Mouse (Mus musculus) ovary, adult 18-20 months (tissue): ENCODE results near the gene Zfp202.
A peak's percentile ranks its signal among the peaks of the same experiment; 100 is the strongest.
"Not testable (repeated sequence)": the region's sequence is repeated elsewhere in the genome, so short reads cannot be mapped to it uniquely, and the experiment has no call there.

ENCODE experiments used
- DNase-seq: peaks from one replicate; pipeline ENCODE4 v3.0.0; 2022; ENCODE audit warnings: low spot score, mixed read lengths

Gene Zfp202

GRCm38 (mm10) chr9:40192098-40193038 is at the start of gene Zfp202:
Gene Zfp202, plus strand, starts transcription at chr9:40192316.
- peak; percentile 83 for DNase-seq

- no peak for DNase-seq
These were observed 36.9 kb upstream of the Zfp202 start for GRCm38 (mm10) chr9:40155118-40155644.

- no peak for DNase-seq
These were observed 25.7 kb upstream of the Zfp202 start for GRCm38 (mm10) chr9:40166446-40166845.

- no peak for DNase-seq
These were observed 15.1 kb upstream of the Zfp202 start for GRCm38 (mm10) chr9:40177017-40177416.

GRCm38 (mm10) chr9:40180620-40181019 is 11.5 kb upstream of the Zfp202 start, which contains the start of gene Olfr986:
Gene Olfr986, plus strand, starts transcription at chr9:40180920.
- no peak for DNase-seq

DNA sequence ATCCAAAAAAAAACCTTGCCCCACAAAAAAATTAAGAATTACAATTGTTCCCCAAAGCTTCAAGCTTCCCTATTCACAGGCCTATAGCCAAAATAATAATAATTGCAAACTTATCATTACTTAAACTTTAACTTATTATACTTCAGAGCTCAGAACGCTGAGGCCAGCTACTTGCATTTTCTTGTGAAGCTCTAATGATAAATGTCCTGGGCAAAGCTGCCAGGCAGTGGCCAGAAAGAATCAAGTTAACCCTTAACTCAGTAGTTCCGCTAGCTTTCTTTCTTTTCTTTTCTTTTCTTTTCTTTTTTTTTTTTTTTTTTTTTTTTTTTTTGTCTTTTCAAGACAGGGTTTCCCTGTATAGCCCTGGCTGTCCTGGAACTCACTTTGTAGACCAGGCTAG is 7.0 kb upstream of the Zfp202 start:
- not testable (repeated sequence) for DNase-seq

DNA sequence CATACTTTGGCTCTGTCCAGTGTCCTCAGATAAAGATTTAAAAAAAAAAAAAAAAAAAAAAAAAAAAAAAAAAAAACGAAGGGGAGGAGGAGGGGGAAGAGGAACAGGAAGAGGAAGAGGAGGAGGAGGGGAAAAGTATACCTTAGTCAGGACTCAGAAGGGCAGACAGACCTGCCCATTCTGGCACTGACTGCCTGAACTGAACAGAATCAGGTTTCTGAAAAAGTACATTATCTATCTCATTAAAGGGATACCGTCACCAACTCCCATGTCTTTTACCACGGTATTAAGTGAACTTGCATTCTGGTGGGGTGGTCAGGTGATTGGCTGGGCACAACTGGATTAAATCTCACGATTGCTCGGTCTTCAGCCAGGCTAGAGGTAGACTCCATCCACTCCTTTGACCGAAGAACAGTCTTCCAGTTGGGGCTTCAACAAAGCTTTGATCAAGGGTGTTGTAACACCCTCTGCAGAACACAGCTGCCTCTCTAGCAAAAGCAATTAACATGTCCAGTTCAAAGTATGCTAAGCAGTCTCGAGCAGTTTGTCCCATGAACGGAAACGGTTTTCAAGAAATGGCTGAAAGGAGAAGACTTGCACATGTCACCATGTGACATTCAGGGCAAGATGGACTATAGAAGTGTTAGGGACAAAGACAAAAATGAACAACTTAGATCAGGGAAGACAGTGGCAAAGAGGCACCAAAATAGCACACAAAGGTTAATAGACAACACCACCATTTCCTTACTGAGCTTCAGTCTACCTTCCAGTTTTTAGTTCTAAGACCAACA is 835 bp upstream of the Zfp202 start:
- DNase-seq = no peak

GRCm38 (mm10) chr9:40195981-40196380 is 3.9 kb downstream of the Zfp202 start:
- no peak for DNase-seq

DNA sequence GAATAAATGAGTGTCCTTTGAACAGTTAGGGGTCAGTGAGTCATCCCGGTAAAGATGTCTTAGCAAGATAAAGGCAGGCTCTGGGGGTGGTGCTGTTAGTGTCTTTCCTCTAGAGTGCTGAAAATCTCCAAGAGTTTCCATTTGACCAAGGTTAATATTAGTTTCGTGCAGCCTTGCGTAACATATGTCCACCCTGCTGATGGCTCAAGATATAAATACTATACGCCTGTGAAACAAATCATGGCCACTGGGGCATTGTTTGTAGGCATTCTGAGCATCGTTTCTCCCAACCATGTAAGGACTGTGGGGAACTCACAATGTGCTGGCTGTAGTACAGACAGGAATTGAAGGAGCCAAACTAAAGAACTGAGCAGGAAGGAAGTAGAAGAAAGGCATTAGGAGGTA is 14.4 kb downstream of the Zfp202 start:
- no peak for DNase-seq

- DNase-seq = no peak
These were observed 18.6 kb downstream of the Zfp202 start for GRCm38 (mm10) chr9:40210744-40211143.

GRCm38 (mm10) chr9:40214058-40214457 is 21.9 kb downstream of the Zfp202 start:
- DNase-seq = no peak

GRCm38 (mm10) chr9:40216651-40217050 is 24.5 kb downstream of the Zfp202 start:
- DNase-seq = no peak

DNA sequence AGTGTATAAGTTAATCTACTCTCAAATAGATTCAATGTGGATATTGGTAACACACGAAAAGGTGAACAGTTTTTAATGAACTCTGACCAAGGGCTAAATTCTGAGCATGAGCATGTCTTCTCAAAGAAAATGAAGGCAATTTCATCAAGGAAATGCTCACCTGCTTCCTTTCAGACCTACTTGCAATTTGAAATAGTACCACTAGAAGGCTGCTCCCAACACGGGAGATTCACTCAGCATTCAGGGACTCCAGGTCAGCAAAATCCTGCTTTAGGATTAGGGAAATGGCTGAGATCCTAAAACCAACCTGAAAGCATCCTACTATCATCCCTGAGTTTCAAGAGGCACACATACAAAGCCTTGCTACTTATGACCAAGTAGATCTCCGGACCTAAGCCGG is 32.2 kb downstream of the Zfp202 start:
- DNase-seq = no peak

- no peak for DNase-seq
These were observed 36.0 kb downstream of the Zfp202 start for GRCm38 (mm10) chr9:40227874-40228789.

- DNase-seq = no peak
These were observed 36.8 kb downstream of the Zfp202 start for GRCm38 (mm10) chr9:40228804-40229331.

DNA sequence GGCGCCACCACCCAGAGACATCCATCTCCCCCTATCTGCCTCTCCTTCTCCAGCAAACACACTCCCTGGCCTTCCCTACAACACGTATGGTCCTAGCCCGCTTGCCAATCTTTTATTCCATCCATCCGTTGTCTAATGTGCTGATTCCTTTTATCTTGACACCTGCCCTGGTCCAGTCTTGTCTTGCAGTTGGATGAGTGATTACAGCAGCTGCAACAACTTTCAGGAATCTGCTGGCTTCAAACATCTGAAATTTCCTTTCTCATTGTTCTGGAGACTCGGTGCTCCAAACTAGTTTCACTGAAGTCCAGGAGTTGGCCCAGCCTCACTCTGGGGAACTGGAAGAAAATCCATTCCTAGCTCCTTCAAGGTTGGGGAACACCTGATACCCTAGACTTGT is 37.4 kb downstream of the Zfp202 start:
- DNase-seq = no peak

DNA sequence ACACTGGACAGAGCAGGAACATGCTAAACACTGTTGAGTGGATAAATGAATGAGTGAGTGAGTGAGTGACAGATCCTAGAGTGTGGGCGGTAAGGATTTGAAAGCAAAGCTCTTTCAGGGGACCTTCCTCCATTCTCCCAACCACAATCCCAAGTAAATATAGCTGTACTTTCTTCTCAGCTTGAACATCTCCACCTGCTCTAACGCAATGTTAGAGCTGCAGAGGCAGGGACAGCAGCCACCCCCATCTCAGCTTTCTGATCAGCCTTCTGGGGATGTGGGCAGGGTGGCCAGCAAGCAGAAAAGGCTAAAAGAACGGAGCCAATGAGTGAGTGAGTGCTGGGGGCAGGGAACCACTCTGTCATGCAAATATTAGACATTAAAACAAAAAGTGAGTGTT is 38.9 kb downstream of the Zfp202 start:
- DNase-seq = no peak

DNA sequence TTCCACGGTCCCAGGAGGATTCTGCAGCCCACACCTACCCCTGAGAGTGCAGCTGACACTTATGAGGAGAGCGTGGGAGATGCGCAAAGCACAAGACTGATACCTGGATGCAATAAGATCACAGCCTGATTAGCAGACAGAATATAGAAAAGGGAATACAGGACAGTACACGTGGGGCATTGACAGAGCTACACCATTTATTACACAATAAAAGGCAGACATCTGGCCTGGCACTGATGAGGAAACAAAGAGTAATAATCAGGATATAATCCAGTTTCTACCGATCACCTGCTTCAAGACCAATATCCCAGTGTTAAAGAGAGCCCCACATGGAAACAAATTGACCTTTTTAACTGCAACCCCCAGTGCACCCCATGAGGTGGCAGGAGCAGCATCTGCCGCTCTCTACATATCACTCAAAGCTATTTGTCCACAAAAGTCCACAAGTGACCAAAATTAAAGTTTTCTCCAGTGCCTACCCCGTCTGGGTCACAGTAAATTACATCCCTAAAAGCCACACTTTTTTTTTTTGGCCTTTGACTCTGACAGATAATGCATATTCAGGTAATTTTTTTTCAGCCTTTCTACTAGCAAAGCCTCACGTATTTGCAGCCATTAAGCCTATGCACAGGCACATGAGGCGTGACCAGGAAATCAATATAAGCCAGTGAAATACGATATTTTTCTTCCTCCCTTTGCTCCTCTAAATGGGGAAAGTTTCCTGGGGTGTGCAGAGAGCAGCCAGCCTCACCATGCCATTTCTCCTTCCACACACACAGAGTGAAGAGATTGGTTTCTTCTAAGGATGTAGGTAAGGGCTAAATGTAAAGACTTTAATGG is 42.3 kb downstream of the Zfp202 start:
- DNase-seq = no peak

DNA sequence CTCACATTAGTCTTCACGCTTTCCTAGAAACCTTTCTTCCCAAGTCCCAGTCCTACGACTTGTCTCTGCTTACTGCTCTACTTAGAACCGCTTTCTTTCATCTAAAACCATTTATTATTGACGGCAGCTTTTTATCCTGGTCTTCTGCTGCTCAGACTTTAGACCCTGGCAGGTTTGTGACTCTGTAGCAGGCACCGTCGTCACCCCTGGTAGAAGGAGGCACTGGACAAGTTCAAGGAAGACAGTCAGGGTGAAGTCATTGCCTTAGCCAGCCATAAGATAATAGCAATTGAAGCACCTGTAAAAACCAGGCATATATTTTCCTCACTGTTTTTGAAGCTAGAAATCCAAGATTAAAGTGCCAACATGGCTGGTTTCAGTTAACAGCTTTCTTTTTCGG is 43.1 kb downstream of the Zfp202 start:
- no peak for DNase-seq

- DNase-seq = no peak
These were observed 47.6 kb downstream of the Zfp202 start for GRCm38 (mm10) chr9:40239749-40240148.
